Mouse (Mus musculus): Measurements from ENCODE around the gene Gm14226. TPM values are rescaled to one million over a fixed set of nuclear protein-coding genes. Genes with fewer than 3 reads are reported as not detected.
"Not testable (repeated sequence)": the region's sequence is repeated elsewhere in the genome, so short reads cannot be mapped to it uniquely, and the experiment has no call there.

Gm14226 gene
- total RNA-seq, 2 experiments from 2014 or later, result not detected

DNA sequence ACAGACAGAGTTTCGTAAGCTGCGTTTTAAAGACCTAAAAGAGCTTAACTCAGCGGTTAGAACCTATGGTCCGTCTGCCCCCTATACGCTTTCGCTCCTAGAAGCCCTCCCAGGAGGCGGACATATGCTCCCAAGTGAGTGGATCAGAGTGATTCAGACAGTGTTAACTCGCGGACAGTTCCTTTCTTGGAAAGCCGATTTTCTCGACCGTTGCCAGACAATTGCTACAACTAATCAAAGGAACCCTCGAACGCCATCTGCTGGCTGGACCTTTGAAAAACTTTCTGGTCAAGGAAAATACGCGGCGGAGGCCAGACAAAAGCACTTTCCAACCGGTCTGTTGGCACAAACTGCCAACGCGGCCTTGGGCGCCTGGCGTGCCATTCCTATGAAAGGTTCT, 1.6 kb downstream of the Gm14226 start:
- Histone ChIP-seq H3K27ac (peak overlapping the region; percentile 78), H3K4me3 (peak overlapping the region; percentile 78)
- peak; percentile 87 for DNase-seq
- intact Hi-C loops (cut with DNase I), result no loop called here
- TF ChIP-seq CTCF (IDR thresholded peaks at IDR 0.05), result peak; percentile 76

DNA sequence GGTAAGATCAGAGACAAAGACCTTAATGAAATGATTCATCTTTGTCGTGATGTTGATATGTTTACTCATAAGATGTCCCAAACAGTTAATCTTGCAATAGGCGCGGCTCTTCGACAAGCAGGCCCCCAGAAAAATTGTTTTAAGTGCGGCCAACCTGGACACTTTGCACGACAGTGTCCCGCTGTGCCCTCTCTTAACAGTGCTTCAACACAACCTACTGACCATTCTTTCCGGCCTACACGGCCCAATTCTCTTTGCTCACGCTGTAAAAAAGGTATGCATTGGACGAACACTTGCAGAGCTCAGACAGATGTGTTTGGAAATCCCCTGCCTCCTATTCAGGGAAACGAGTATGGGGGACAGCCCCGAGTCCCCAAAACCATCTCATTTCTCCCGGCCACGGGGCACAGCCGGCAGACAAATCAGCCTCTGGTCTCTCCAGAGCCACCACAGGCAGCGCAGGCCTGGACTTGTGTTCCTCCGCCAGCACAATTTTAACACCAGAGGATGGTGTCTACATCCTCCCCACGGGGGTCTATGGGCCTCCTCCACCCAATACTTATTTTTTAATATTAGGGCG, 2.3 kb downstream of the Gm14226 start:
- H3K27ac ChIP-seq; intact Hi-C loops (cut with DNase I); DNase-seq; H3K4me3 ChIP-seq: not testable (repeated sequence)

DNA sequence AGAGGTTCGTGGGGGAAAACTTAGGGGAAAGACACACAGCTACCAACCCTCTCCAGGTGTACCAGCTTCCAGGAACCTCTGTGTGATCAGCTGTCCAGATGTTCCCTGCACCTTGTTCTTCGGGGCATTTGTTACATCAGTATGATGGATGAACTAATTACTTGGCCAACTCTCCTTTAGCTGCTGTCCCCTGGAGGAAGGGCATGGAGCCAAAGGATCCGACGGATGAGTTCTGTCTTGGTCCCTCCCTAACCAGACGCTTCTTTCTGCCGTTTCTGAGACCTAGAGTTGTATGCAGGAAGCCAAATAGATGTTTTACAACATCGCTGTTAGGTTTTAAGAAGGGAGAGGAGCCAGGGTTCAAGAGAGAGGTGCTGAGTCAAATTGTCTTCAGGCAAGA, 12.8 kb downstream of the Gm14226 start:
- no peak for DNase-seq
- intact Hi-C loops (cut with DNase I), result loop anchor here (1.0 kb wide), 1 partner anchor 17 kb away; no protein-coding TSS in a partner anchor
- no peak for TF ChIP-seq CTCF (IDR thresholded peaks at IDR 0.05)

DNA sequence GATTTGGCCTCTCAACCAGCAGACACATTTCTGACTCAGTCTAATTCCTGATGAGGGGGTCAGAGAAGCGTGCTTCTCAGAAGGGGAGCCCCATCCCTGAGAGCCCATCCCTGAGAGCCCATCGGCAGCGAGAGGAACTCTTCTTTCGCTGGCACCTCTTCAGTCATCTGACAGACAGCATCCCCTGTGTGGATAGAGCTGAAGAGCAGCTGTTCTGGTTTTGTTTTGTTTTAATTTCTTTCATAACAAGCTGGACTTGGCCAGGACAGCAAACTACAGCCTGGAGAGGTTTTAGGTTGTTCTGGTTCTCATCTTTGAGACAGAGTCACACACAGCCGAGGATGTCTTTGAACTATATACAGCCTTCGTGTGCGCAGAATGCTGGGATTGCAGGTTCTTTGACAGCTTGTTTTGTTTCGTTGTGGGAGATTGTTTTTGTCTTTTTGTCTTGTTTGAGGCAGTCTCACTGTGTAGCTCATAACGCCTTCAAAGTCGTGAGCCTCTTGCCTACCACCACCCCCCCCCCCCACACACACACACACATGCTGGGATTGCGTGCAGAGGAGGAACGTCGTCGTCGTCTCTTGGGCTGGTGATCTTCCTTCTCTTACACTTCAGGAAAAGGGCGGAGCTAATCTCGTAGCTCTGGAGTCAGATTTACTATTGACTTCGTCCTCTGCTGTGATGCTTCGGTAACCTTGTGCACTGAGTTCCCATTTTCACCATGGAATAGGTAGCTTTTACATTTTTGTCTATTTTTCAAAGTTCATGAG, 15.1 kb downstream of the Gm14226 start:
- TF ChIP-seq CTCF (IDR thresholded peaks at IDR 0.05), result no peak
- no peak for DNase-seq
- H3K27ac ChIP-seq, result no peak overlapping the region
- no peak overlapping the region for H3K4me3 ChIP-seq
- intact Hi-C loops (cut with DNase I), result no loop called here

More for the DNA sequence above, 12.8 kb downstream of the Gm14226 start:
- Histone ChIP-seq H3K27ac (no peak overlapping the region), H3K4me3 (no peak overlapping the region)

DNA sequence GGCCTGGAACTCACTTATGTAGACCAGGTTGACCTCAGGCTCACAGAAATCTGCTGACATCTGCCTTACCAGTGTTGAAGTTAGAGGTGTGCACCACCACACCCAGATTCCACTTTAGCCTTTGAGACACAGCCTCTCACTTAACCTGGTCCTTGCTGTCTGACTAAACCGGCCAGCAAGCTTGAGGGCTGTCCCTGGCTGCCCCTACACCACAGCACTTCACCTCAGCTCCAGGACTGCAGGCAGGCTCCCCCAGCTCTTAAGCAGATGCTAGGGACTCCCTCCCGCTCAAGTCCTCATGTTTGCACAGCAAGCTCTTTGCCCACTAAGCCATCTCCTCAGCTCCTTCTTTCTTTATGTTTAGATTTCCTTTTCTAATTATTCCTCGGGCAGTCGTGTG, 21.9 kb downstream of the Gm14226 start:
- no peak for DNase-seq
- Histone ChIP-seq H3K4me3 (no peak overlapping the region), H3K27ac (no peak overlapping the region)
- TF ChIP-seq CTCF (IDR thresholded peaks at IDR 0.05), result no peak
- intact Hi-C loops (cut with DNase I), result no loop called here

DNA sequence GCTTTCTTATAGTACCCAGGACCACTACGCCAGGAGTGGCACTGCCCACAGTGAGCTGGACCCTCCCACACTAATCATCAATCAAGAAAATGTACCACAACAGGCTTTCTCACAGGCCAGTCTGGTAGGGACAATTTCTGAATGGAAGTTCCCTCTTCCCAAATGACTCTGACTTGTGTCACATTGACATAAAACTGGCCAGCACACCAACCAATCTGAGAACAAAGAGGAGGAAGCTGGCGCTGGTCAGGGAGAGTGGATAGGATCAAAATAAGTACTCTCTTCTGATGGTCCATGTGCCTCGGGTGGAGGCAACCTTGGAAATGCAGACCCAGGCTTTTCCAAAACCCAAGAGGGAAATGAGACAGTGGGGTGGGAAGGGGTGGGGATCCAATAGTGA, 26.5 kb downstream of the Gm14226 start:
- no peak for DNase-seq
- Histone ChIP-seq H3K4me3 (no peak overlapping the region), H3K27ac (no peak overlapping the region)
- intact Hi-C loops (cut with DNase I), result no loop called here
- no peak for TF ChIP-seq CTCF (IDR thresholded peaks at IDR 0.05)

DNA sequence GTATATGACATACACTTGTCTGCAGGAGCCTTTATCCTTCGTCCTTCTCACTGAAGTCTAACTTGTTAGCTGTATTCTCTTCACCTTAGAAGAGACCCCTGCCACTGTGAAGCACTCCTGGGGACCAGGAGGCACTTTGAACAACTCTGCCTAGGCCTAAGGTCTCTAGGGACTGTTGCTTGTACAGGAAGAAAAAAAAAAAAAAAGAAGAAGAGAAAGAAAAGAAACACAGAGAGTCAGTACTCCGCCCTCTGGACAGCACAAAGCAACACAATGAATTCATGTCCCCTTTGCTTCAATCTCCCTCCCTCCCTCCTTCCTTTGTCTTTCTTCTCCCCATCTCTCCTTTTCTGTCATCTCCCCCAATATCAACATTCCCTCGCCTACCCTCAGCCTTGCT, 27.0 kb downstream of the Gm14226 start:
- intact Hi-C loops (cut with DNase I), result no loop called here
- no peak for TF ChIP-seq CTCF (IDR thresholded peaks at IDR 0.05)
- H3K4me3 ChIP-seq, result no peak overlapping the region
- H3K27ac ChIP-seq, result no peak overlapping the region
- DNase-seq, result no peak

DNA sequence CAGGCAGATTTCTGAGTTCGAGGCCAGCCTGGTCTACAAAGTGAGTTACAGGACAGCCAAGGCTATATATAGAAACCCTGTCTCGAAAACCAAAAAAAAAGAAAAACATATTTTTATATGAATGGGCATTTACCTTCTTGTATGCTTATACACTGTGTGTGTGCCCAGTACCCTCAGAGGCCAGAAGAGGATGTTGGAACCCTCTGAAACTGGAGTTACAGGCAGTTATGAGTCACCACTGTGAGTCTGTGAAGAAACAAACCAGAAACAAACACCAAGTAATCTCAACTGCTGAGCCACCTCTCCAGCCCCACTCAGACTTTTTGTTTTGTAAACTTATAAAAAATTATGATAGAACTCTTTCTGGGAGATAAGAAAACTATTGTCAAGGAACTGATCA, 28.7 kb downstream of the Gm14226 start:
- intact Hi-C loops (cut with DNase I), result no loop called here
- TF ChIP-seq CTCF (IDR thresholded peaks at IDR 0.05), result no peak
- Histone ChIP-seq H3K27ac (no peak overlapping the region), H3K4me3 (no peak overlapping the region)
- no peak for DNase-seq

DNA sequence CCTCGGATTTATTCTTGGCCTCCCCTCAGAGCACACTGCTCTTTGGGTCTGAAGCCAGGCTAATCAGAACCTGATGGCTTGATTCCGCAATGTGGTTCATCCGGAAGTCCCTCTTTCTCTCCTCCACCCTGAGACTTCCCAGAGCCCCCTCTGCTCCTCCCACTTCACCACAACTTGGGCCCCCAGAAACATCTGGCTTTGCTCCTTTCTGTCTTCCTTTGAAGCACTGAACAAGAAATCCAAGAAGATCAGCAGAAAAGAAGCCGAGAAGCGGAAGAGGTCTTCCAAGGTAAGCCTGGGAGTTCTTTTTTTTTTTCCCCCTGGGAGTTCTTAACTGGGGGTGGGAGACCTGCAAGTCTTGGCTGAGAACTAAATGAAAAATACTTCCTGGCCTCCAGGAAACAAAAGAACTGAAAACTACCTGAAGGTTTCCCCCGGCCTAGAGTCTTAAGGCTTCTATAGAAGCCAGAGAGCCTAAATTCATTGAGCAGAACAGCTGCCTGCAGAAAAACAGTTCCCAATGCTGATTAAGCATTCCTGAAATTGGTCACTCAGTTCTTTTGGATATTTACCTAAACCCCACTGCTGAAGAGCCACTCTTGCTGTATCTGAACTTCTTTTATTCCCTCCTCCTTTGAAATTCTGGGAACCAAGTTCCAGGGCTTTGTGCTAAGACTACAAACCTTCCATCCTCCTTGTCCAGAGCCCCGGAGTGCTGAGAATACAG, 29.5 kb downstream of the Gm14226 start:
- TF ChIP-seq CTCF (IDR thresholded peaks at IDR 0.05), result no peak
- no peak overlapping the region for H3K4me3 ChIP-seq
- intact Hi-C loops (cut with DNase I), result no loop called here

DNA sequence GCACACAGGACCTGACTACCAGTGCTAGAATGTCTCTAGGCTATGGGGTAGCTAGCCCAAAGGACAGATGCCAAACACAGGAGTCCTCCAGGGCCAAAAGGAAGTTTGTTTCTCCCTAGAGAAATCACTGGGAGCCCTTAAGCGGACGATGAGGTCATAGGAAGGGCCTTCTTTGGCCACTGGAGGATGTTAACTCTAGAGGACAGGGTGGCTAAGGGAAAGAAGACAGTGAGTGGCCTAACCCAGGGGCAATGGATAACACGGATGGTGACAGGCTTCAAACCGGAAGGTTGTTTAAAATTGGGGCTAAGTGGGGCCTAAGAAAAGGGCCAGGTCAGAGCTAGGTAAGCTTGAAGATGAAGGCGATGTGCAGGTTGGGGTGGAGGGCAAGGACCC, 32.0 kb downstream of the Gm14226 start:
- intact Hi-C loops (cut with DNase I), result no loop called here
- Histone ChIP-seq H3K4me3 (peak overlapping the region; percentile 80), H3K27ac (peak overlapping the region; percentile 88)
- no peak for TF ChIP-seq CTCF (IDR thresholded peaks at IDR 0.05)
- DNase-seq, result peak; percentile 28

More for the DNA sequence above, 29.5 kb downstream of the Gm14226 start:
- DNase-seq, result no peak
- H3K27ac ChIP-seq, result no peak overlapping the region

DNA sequence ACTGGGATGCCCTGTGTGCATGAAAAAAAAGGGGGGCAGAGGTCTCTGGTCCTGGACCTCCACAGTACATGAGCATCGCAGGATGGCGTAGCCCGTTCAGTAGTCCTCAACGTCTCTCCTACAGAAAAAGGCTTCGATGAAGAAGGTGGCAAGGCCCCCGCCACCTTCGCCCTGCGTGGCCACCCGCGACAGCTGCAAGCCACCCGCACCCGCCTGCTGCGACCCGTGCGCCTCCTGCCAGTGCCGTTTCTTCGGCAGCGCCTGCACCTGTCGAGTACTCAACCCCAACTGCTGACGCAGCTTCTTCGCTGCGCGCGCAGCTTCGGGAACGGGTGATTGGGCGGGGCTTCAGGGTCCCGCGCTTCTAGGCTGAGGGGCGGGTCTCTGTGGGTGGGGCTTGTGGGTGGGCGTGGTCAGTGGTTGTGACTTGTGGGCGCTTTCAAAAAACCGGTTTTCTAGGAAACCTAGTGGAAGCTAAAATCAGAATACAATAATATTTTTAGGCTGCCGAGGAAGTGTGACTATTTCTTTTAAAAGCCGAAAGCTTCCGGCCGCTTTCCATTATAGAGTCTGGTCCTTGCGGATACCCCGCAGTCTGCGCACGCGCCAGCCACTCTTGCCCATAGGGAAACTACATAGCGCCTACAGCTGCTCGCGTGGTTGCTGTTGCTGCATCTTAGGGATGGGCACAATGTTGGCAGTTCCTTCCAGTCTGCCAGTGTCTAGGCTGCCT, 32.6 kb downstream of the Gm14226 start:
- peak; percentile 98 for DNase-seq
- peak overlapping the region; percentile 88 for H3K27ac ChIP-seq
- peak overlapping the region; percentile 80 for H3K4me3 ChIP-seq
- intact Hi-C loops (cut with DNase I), result no loop called here
- no peak for TF ChIP-seq CTCF (IDR thresholded peaks at IDR 0.05)

DNA sequence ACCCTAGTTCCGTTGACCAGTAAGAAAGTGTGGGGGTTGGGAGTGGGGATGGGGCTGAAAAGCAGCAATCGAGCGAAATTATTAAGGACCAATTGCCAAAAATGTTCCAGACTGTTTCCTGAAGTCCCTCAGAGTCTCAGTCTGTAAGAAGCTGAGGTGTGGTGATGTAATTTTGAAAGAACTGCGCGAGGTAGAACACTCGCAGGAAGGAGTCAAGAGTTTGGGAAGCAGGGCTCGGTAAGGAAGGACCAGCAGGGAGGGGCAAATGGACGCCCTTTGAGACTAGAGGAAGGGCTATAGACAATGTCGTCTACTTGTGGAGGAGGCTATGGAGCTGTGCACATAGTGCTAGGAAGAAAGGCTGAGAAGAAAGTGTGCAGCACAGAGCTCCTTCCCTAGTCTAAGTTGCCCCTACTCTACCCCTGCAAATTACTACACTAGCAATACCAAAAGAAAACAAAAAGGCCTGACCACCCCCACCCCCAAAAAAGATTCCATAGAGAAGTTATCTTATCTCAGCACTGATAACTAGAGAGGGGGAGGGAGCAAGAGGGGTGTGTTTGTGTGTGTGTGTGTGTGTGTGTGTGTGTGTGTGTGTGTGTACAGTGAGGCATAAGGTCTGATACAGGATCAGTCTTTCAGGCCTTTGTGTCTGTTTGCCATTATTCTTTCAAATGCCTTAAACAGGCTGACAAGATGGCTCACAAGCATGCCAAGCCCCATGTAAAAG, 33.7 kb downstream of the Gm14226 start:
- no peak for TF ChIP-seq CTCF (IDR thresholded peaks at IDR 0.05)
- DNase-seq, result no peak
- peak overlapping the region; percentile 80 for H3K4me3 ChIP-seq
- intact Hi-C loops (cut with DNase I), result no loop called here
- H3K27ac ChIP-seq, result peak overlapping the region; percentile 88; the same call in 1 of the 2 replicates

All from gastrocnemius, adult 2 months (tissue).